Mouse (Mus musculus) gastrocnemius, postnatal 25 days (tissue): ENCODE data around the gene P4htm. TPM values are rescaled to one million over a fixed set of nuclear protein-coding genes. Genes with fewer than 3 reads are reported as not detected.

Experiments
- DNase-seq: peaks from one replicate; pipeline ENCODE4 v3.0.0; 2022
- total RNA-seq, 2 experiments: library from RNA; stranded (reverse); gene quantifications; 1 replicate in 1 of 2; 2 replicates in 1 of 2; pipeline ENCODE4 v1.2.3; 2021

The P4htm gene
- total RNA-seq, 2 experiments from 2014 or later: 2.8 to 3.1 TPM

GRCm38 (mm10) chr9:108577934-108578544, 19.4 kb downstream of the P4htm start:
- DNase-seq: no peak

GRCm38 (mm10) chr9:108577025-108577424, 20.4 kb downstream of the P4htm start:
- no peak for DNase-seq

GRCm38 (mm10) chr9:108575321-108576297, 21.9 kb downstream of the P4htm start:
- DNase-seq: no peak

GRCm38 (mm10) chr9:108574921-108575320, 22.5 kb downstream of the P4htm start:
- DNase-seq: no peak

GRCm38 (mm10) chr9:108573774-108574690, 23.4 kb downstream of the P4htm start:
- peak; percentile 46 for DNase-seq

- no peak for DNase-seq
These were observed 25.1 kb downstream of the P4htm start for GRCm38 (mm10) chr9:108572321-108572720.

- no peak for DNase-seq
These were observed 26.0 kb downstream of the P4htm start for GRCm38 (mm10) chr9:108571401-108571973.

- DNase-seq: peak; percentile 58
These were observed 27.1 kb downstream of the P4htm start for GRCm38 (mm10) chr9:108570207-108570896.

- peak; percentile 92 for DNase-seq
These were observed 27.9 kb downstream of the P4htm start, which contains the start of gene Dalrd3 for GRCm38 (mm10) chr9:108569381-108570206. Gene Dalrd3, plus strand, starts transcription at chr9:108569886.

GRCm38 (mm10) chr9:108568511-108568921, 29.0 kb downstream of the P4htm start:
- no peak for DNase-seq

GRCm38 (mm10) chr9:108567931-108568419, 29.5 kb downstream of the P4htm start:
- peak; percentile 53 for DNase-seq

- peak; percentile 93 for DNase-seq
These were observed 30.4 kb downstream of the P4htm start, which contains the start of gene Ndufaf3 for GRCm38 (mm10) chr9:108566815-108567776. Gene Ndufaf3, minus strand, starts transcription at chr9:108567434.

- DNase-seq: no peak
These were observed 31.3 kb downstream of the P4htm start for GRCm38 (mm10) chr9:108565881-108566814.

- DNase-seq: no peak
These were observed 33.3 kb downstream of the P4htm start for GRCm38 (mm10) chr9:108564131-108564530.

- no peak for DNase-seq
These were observed 33.8 kb downstream of the P4htm start for GRCm38 (mm10) chr9:108563671-108564070.

GRCm38 (mm10) chr9:108560227-108560841, 37.1 kb downstream of the P4htm start, which contains the start of gene Impdh2:
Gene Impdh2, plus strand, starts transcription at chr9:108560286.
- DNase-seq: peak; percentile 92

GRCm38 (mm10) chr9:108559169-108559568, 38.3 kb downstream of the P4htm start:
- DNase-seq: no peak
